Mouse (Mus musculus) cerebral cortex, adult 2 months (tissue): Measurements from ENCODE around the gene Pitx1.

Experiments
- WGBS: fragments of 180-500 bp; shearing (Covaris S2); methylation state at CpG from one replicate; pipeline ENCODE4 v1.1.7; 2018; 5-methylcytosine and 5-hydroxymethylcytosine counted together

Gene Pitx1

GRCm38 (mm10) chr13:55836142-55836625 lies at the start of gene Pitx1:
Gene Pitx1, minus strand, starts transcription at chr13:55836192.
- 3% methylated on average over 36 of the region's 36 CpGs for WGBS

- 53% methylated on average over 16 of the region's 16 CpGs for WGBS
Observed at GRCm38 (mm10) chr13:55881431-55882202, 45.6 kb upstream of the Pitx1 start.

GRCm38 (mm10) chr13:55878353-55878752 lies 42.4 kb upstream of the Pitx1 start:
- 94% methylated on average over 4 of the region's 4 CpGs for WGBS

- WGBS: 86% methylated on average over 7 of the region's 7 CpGs
Observed at GRCm38 (mm10) chr13:55871410-55871809, 35.4 kb upstream of the Pitx1 start.

- 89% methylated on average over 1 of the region's 1 CpGs for WGBS
Observed at GRCm38 (mm10) chr13:55870001-55870400, 34.0 kb upstream of the Pitx1 start.

GRCm38 (mm10) chr13:55867540-55868103 lies 31.6 kb upstream of the Pitx1 start:
- WGBS: 79% methylated on average over 13 of the region's 13 CpGs

- WGBS: 63% methylated on average over 10 of the region's 10 CpGs
Observed at GRCm38 (mm10) chr13:55860483-55860882, 24.5 kb upstream of the Pitx1 start.

- WGBS: 92% methylated on average over 5 of the region's 5 CpGs
Observed at GRCm38 (mm10) chr13:55858463-55858862, 22.5 kb upstream of the Pitx1 start.

GRCm38 (mm10) chr13:55855793-55856192 lies 19.8 kb upstream of the Pitx1 start:
- 81% methylated on average over 7 of the region's 7 CpGs for WGBS

- WGBS: 84% methylated on average over 3 of the region's 3 CpGs
Observed at GRCm38 (mm10) chr13:55852205-55852604, 16.2 kb upstream of the Pitx1 start.

- 91% methylated on average over 5 of the region's 5 CpGs for WGBS
Observed at GRCm38 (mm10) chr13:55850726-55851125, 14.7 kb upstream of the Pitx1 start.

- WGBS: 84% methylated on average over 13 of the region's 13 CpGs
Observed at GRCm38 (mm10) chr13:55848604-55849190, 12.7 kb upstream of the Pitx1 start.

GRCm38 (mm10) chr13:55847805-55848204 lies 11.8 kb upstream of the Pitx1 start:
- 74% methylated on average over 10 of the region's 10 CpGs for WGBS

GRCm38 (mm10) chr13:55843700-55844099 lies 7.7 kb upstream of the Pitx1 start:
- WGBS: 94% methylated on average over 1 of the region's 1 CpGs

GRCm38 (mm10) chr13:55840223-55840622 lies 4.2 kb upstream of the Pitx1 start:
- WGBS: 40% methylated on average over 14 of the region's 14 CpGs

- 5% methylated on average over 32 of the region's 32 CpGs for WGBS
Observed at GRCm38 (mm10) chr13:55836786-55837780, 1.1 kb upstream of the Pitx1 start.

GRCm38 (mm10) chr13:55835548-55836097 lies 369 bp downstream of the Pitx1 start:
- WGBS: 3% methylated on average over 33 of the region's 33 CpGs

GRCm38 (mm10) chr13:55834667-55835066 lies 1.3 kb downstream of the Pitx1 start:
- 12% methylated on average over 5 of the region's 5 CpGs for WGBS

GRCm38 (mm10) chr13:55833921-55834320 lies 2.1 kb downstream of the Pitx1 start:
- 5% methylated on average over 7 of the region's 7 CpGs for WGBS

- 46% methylated on average over 1 of the region's 1 CpGs for WGBS
Observed at GRCm38 (mm10) chr13:55832602-55833001, 3.4 kb downstream of the Pitx1 start.

GRCm38 (mm10) chr13:55831722-55832160 lies 4.3 kb downstream of the Pitx1 start:
- WGBS: 4% methylated on average over 25 of the region's 25 CpGs
